Mouse (Mus musculus): ENCODE results near the gene Creb3. TPM values are rescaled to one million over a fixed set of nuclear protein-coding genes. Genes with fewer than 3 reads are reported as not detected.

The Creb3 gene
- polyA plus RNA-seq (2012; rRNA removed) = 86.4 and 95.1 TPM in 2 replicates

DNA sequence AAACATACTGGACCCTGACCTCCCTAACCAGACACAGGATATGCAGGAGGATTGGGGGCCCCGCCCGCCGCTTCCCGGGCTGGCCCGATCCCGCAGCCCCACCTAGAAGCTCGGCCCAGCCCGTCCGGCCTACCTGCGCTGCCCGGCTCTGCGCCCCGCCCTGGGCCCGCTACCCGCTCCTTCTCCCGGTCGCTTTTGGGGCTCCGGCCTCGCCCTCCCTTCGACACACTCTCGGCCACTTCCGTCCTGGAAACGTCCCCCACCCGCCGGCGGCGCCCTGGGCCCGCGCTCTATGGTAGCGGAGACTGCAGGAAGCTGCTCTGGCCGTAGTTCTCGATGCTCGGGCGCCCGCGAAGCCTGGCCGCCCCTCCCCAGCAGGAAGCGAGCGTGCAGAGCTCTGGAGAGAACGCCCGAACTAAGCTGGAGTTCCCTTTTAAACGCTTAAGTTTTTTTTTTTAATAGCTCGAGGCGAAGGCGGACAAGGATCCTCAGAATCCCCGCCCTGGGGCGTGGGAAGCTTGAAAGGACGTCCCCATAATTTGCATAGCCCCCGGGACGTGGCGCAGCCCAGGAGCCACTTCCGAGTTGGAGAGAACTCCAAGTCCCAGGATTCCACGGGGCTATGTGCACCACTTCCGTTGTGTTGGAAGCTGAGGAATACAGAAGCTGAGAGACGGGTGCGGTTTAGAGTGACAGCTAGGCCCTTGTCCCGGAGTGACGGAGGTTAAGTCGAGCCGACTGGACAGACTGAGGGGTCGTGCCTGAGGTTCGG lies at the start of gene Creb3, which contains the start of gene Tln1:
TSS of gene Creb3 (plus strand) at position 336 of the 772 bp plus-strand sequence.
TSS of gene Tln1 (minus strand) at position 695 of the 772 bp plus-strand sequence.
- DNase-seq = peak; percentile 96
- peaks cover 30% of the 10 kb centered on the region for H3K4me1 ChIP-seq (ENCODE audit: control insufficient read depth, insufficient read depth, low read length)

DNA sequence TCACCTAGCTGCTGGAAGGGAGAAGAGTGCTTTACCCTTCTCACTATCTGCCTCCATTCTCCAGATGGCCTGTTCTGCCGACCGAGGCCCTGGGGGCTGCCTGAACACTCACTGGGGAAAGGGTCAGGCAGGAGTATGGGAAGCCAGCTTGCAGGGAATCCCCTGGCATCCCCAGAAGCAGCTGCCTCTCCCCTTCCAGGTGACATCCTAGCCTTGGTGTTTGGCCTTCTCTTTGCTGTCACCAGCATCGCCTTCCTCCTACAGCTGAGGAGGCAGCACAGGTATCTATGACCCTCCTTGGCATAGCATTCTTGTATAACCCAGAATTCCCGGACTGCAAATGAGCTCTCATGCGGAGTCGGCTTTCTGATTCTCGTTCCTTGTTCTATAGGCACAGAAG lies 49.5 kb upstream of the Creb3 start:
- Histone ChIP-seq H3K4me1 (ENCODE audit: control insufficient read depth, insufficient read depth, low read length) (peaks cover 7% of the 10 kb centered on the region; the same call in 1 of the 2 replicates), H3K4me3 (replicated peaks; ENCODE audit: extremely low read depth, low read depth, low read length) (no peak overlapping the region)
- TF ChIP-seq CTCF (IDR thresholded peaks at IDR 0.05; ENCODE audit: insufficient read depth, low read length) = no peak
- no peak for TF ChIP-seq POLR2A (IDR thresholded peaks at IDR 0.05; ENCODE audit: borderline replicate concordance, extremely low read depth, low read depth, low read length)
- 68% methylated on average over 7 of the region's 7 CpGs for WGBS
- DNase-seq = no peak

More for the DNA sequence above, at the start of gene Creb3, which contains the start of gene Tln1:
- H3K4me3 ChIP-seq (replicated peaks; ENCODE audit: extremely low read depth, low read depth, low read length) = peak within 1 kb of the TSS; percentile 91
- peak; percentile 87; the same call in 1 of the 2 replicates for TF ChIP-seq POLR2A (IDR thresholded peaks at IDR 0.05; ENCODE audit: borderline replicate concordance, extremely low read depth, low read depth, low read length)
- TF ChIP-seq CTCF (IDR thresholded peaks at IDR 0.05; ENCODE audit: insufficient read depth, low read length) = no peak
- under 1% methylated on average over 62 of the region's 62 CpGs for WGBS

DNA sequence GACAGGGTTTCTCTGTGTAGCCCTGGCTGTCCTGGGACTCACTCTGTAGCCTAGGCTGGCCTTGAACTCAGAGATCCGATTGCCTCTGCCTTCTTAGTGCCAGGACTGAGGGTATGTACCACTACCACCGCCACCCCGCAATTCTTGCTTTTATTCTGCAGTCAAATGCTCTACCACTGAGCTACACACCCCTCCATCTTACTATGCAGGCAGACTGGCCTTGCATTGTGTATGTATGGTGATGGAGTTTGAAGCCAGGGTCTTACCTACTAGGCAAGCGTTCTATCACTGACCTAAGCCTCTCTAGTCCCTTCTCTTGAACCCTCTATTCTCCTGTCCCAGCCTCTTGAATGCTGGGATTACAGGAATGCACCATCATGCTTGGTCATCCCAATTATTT lies 48.8 kb upstream of the Creb3 start:
- Histone ChIP-seq H3K4me1 (ENCODE audit: control insufficient read depth, insufficient read depth, low read length) (peaks cover 4% of the 10 kb centered on the region; the same call in 1 of the 2 replicates), H3K4me3 (replicated peaks; ENCODE audit: extremely low read depth, low read depth, low read length) (no peak overlapping the region)
- TF ChIP-seq CTCF (IDR thresholded peaks at IDR 0.05; ENCODE audit: insufficient read depth, low read length) (no peak), POLR2A (IDR thresholded peaks at IDR 0.05; ENCODE audit: borderline replicate concordance, extremely low read depth, low read depth, low read length) (no peak)
- WGBS = 82% methylated on average over 4 of the region's 4 CpGs
- no peak for DNase-seq

DNA sequence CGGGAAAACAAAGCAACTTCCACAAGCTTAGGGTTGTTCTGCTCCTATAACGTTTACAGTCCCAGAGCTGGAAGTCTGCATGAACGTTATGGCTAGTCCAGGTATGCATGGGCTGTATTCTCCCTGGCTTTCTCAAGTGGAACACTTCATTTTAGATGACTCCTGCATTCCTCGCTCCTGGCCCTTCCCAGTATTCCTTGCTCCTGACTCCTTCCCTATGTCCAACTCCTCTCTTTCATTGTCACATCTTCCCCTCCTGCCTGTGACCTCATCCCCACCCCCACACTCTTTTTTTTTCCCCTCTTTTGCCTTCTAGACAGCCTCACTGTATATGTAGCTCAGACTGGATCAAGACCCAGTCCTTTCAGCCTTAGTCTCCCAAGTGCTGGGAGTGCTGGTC lies 48.3 kb upstream of the Creb3 start:
- peaks cover 3% of the 10 kb centered on the region; the same call in 1 of the 2 replicates for H3K4me1 ChIP-seq (ENCODE audit: control insufficient read depth, insufficient read depth, low read length)
- WGBS = 64% methylated on average over 4 of the region's 4 CpGs
- no peak overlapping the region for H3K4me3 ChIP-seq (replicated peaks; ENCODE audit: extremely low read depth, low read depth, low read length)
- no peak for TF ChIP-seq POLR2A (IDR thresholded peaks at IDR 0.05; ENCODE audit: borderline replicate concordance, extremely low read depth, low read depth, low read length)
- no peak for TF ChIP-seq CTCF (IDR thresholded peaks at IDR 0.05; ENCODE audit: insufficient read depth, low read length)
- no peak for DNase-seq

DNA sequence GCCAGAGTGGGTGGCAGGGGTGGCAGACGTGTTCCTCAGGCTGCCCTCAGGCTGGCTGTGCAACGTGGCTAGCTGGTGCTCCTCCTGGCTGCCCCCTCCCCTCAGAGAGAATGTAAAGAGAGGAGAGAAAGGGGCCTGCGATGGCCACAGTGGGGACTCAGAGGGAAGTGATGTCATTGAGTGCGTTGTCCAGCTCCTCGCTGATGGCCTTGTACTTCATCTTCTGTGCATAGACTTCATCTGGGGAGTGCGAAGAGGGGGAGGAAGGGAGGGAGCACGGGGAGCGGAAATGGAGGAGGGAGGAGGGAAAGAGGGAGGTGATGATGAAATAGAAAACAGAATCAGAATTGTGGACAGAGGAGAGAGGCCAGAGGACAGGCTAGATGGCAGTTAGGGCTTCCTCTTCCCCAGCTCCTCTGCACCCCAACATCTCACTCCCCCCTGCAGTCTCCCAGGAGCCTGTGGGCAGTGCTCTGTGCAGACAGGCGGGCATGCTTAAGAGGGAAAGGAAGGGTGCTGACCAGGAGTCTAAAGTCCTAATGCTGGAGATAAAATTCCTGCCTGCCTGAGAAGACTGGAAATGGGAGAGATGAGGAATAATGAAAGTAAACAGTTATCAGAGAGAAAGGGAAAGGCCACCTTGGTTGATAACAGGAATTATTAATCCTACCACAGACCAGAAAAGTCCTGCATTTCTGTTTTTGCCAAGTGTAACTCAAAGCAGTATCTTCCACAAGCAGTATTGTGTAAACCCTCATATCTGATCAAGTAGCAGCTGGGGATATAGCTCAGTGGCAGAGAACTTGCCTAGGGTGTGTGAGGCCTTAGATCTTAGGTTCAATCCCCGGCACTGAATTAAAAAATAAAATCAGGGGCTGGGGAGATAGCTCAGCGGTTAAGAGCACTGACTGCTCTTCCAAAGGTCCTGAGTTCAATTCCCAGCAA lies 46.1 kb upstream of the Creb3 start:
- no peak for DNase-seq
- H3K4me3 ChIP-seq (replicated peaks; ENCODE audit: extremely low read depth, low read depth, low read length) = no peak overlapping the region
- 67% methylated on average over 11 of the region's 11 CpGs for WGBS

DNA sequence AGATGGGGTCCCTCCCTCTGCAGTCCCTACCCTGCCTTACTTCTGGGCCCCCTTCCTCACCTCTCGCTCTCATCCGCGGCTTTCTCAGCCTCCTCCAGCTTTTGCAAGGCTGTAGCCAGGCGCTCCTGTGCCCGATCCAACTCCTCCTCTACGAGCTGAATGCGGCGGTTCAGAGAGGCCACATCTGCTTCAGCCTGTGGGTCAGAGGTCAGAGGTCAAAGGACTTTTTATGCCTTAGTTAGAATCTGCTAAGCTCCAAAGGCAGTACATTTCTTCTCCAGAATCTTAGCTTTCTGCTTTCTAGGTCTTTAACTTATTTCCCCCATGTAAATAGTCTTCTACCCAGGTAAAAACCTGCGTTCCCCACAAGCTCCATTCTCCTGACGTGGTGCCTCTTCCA lies 42.6 kb upstream of the Creb3 start:
- DNase-seq = no peak
- 42% methylated on average over 10 of the region's 10 CpGs for WGBS
- TF ChIP-seq CTCF (IDR thresholded peaks at IDR 0.05; ENCODE audit: insufficient read depth, low read length) = no peak
- TF ChIP-seq POLR2A (IDR thresholded peaks at IDR 0.05; ENCODE audit: borderline replicate concordance, extremely low read depth, low read depth, low read length) = no peak
- Histone ChIP-seq H3K4me1 (ENCODE audit: control insufficient read depth, insufficient read depth, low read length) (no peaks in the 10 kb centered on the region), H3K4me3 (replicated peaks; ENCODE audit: extremely low read depth, low read depth, low read length) (no peak overlapping the region)

More for the DNA sequence above, 46.1 kb upstream of the Creb3 start:
- no peaks in the 10 kb centered on the region for H3K4me1 ChIP-seq (ENCODE audit: control insufficient read depth, insufficient read depth, low read length)
- no peak for TF ChIP-seq POLR2A (IDR thresholded peaks at IDR 0.05; ENCODE audit: borderline replicate concordance, extremely low read depth, low read depth, low read length)
- no peak for TF ChIP-seq CTCF (IDR thresholded peaks at IDR 0.05; ENCODE audit: insufficient read depth, low read length)

DNA sequence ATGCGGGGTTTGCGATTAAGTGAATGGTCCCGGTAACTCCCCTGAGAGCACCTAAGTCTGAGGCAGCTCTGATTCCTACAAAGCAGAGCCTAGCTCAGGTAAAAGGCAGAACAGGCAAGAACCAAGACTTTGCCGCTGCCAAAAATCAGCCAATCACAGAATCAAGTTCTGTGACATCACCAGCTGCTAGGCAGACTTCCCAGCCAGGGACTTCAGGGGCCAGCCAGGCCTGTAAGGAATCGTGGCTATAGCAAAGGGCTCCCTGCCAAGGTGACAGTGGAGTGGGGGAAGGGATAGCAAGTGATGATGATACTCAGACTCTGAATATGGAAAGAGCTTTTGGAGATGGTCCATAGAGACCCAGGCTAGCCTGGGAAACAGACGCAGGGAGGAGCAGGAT lies 42.2 kb upstream of the Creb3 start:
- WGBS = 21% methylated on average over 6 of the region's 6 CpGs
- DNase-seq = peak; percentile 96
- Histone ChIP-seq H3K4me3 (replicated peaks; ENCODE audit: extremely low read depth, low read depth, low read length) (no peak overlapping the region), H3K4me1 (ENCODE audit: control insufficient read depth, insufficient read depth, low read length) (no peaks in the 10 kb centered on the region)
- no peak for TF ChIP-seq POLR2A (IDR thresholded peaks at IDR 0.05; ENCODE audit: borderline replicate concordance, extremely low read depth, low read depth, low read length)
- TF ChIP-seq CTCF (IDR thresholded peaks at IDR 0.05; ENCODE audit: insufficient read depth, low read length) = no peak

DNA sequence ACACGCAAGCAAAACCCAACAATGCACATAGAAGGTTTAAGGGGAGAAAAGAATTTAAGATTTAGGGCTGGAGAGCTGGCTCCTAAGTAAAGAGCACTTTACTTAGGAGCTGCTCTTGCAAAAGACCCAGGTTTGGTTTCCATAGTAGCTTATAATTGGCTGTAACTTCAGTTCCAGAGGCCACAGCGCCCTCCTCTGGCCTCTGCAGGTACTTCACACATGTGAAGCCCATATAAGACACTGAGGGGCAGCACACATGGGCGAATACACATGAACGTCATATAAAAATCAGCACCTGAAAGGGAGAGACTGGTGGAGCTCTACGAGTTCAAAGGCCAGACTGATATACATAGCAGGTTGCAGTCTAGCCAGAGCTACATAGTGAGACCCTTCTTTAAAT lies 34.3 kb upstream of the Creb3 start:
- Histone ChIP-seq H3K4me3 (replicated peaks; ENCODE audit: extremely low read depth, low read depth, low read length) (no peak overlapping the region), H3K4me1 (ENCODE audit: control insufficient read depth, insufficient read depth, low read length) (no peaks in the 10 kb centered on the region)
- TF ChIP-seq CTCF (IDR thresholded peaks at IDR 0.05; ENCODE audit: insufficient read depth, low read length) (no peak), POLR2A (IDR thresholded peaks at IDR 0.05; ENCODE audit: borderline replicate concordance, extremely low read depth, low read depth, low read length) (no peak)
- 64% methylated on average over 5 of the region's 5 CpGs for WGBS
- DNase-seq = no peak

DNA sequence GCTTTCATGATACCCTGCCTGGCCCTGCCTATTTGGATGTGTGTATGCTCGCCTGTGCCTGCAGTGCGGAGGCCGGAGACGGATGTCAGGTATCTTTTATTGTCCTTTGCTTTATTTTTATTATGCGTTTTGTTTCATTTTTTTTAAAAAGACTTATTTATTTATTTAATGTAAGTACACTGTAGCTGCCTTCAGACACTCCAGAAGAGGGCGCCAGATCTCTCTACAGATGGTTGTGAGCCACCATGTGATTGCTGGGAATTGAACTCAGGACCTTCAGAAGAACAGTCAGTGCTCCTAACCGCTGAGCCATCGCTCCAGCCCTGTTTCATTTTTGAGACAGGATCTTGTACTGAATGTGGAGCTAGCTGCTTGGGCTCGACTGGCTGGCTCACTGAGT lies 33.6 kb upstream of the Creb3 start:
- WGBS = 84% methylated on average over 9 of the region's 9 CpGs
- Histone ChIP-seq H3K4me1 (ENCODE audit: control insufficient read depth, insufficient read depth, low read length) (no peaks in the 10 kb centered on the region), H3K4me3 (replicated peaks; ENCODE audit: extremely low read depth, low read depth, low read length) (no peak overlapping the region)
- no peak for DNase-seq
- no peak for TF ChIP-seq CTCF (IDR thresholded peaks at IDR 0.05; ENCODE audit: insufficient read depth, low read length)
- no peak for TF ChIP-seq POLR2A (IDR thresholded peaks at IDR 0.05; ENCODE audit: borderline replicate concordance, extremely low read depth, low read depth, low read length)
